Mouse (Mus musculus): ENCODE results near the gene Actn1.

GRCm38 (mm10) chr12:80290964-80291363 is 30.8 kb upstream of the Actn1 start:
- TF ChIP-seq CTCF (IDR thresholded peaks at IDR 0.05; ENCODE audit: borderline replicate concordance, insufficient read depth, low read length) (no peak), POLR2A (IDR thresholded peaks at IDR 0.05; ENCODE audit: low read depth, low read length) (no peak)
